Mouse (Mus musculus): Measurements from ENCODE around the gene Olfr6. TPM values are rescaled to one million over a fixed set of nuclear protein-coding genes. Genes with fewer than 3 reads are reported as not detected.
"Not testable (repeated sequence)": the region's sequence is repeated elsewhere in the genome, so short reads cannot be mapped to it uniquely, and the experiment has no call there.

The Olfr6 gene
- polyA plus RNA-seq, 1 experiment from 2014 or later: not detected

DNA sequence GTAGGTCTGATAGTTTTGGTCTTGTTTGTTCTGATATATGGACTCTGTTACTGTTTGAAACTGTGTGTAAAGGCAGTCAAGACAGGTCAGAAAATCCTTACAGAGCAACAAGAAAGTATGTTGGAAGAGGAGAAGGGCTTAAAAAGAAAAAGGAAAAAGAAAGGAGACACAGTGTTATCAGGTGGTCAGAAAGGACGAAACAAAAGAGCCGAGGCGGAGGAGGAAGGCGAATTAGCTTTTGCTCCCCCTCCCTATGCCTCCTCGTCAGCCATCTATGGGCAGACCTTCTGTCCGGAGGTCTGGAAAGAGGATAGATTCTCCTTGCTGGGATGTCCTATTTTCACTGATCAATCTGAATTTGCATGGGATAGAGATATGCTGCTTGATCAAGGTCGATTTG is 42.8 kb downstream of the Olfr6 start:
- H3K9me3 ChIP-seq (ENCODE audit: control insufficient read depth, low read depth, low read length); H3K27ac ChIP-seq (ENCODE audit: low read length); H3K4me1 ChIP-seq (ENCODE audit: control insufficient read depth, insufficient read depth, low read length); H3K9ac ChIP-seq (replicated peaks; ENCODE audit: low read depth, low read length); H3K4me3 ChIP-seq (ENCODE audit: low read depth, low read length); H3K36me3 ChIP-seq (ENCODE audit: control insufficient read depth, insufficient read depth, low read length); H3K4me2 ChIP-seq (replicated peaks; ENCODE audit: low read depth, low read length); H3K27me3 ChIP-seq (ENCODE audit: control insufficient read depth, insufficient read depth, low read length); ATAC-seq (ENCODE audit: insufficient number of reproducible peaks, insufficient read depth, low FRiP score, low read depth): not testable (repeated sequence)
- WGBS: 90% methylated on average over 2 of the region's 7 CpGs

DNA sequence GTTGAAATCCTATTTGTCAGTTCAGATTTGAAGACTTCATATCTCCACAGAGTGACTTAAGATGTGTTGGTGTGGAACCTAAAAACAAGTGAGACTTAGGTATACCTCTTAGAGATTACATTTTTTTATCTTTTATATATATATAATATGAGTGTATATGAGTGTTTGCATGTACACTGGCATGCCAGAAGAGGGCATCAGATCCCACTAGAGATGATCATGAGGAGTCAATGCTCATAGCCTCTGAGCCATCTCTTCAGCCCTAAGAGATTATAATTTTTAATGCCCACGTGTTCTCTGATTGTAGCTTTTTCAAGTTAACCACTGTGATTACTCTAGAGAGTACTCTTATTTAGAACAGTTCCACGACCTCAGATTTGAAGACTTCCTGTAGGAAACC is 56.1 kb downstream of the Olfr6 start, which contains the start of gene Olfr1532-ps1:
Gene Olfr1532-ps1, plus strand, starts transcription at position 326 of the 400 bp plus-strand sequence.
- H3K9me3 ChIP-seq (ENCODE audit: control insufficient read depth, low read depth, low read length): no peaks in the 10 kb centered on the region
- H3K27ac ChIP-seq (ENCODE audit: low read length): no peak within 1 kb of the TSS
- H3K4me2 ChIP-seq (replicated peaks; ENCODE audit: low read depth, low read length): no peak within 1 kb of the TSS
- no peak within 1 kb of the TSS for H3K4me3 ChIP-seq (ENCODE audit: low read depth, low read length)
- no peaks in the 10 kb centered on the region for H3K27me3 ChIP-seq (ENCODE audit: control insufficient read depth, insufficient read depth, low read length)
- no peaks in the 10 kb centered on the region for H3K4me1 ChIP-seq (ENCODE audit: control insufficient read depth, insufficient read depth, low read length)
- H3K9ac ChIP-seq (replicated peaks; ENCODE audit: low read depth, low read length): no peak within 1 kb of the TSS
- ATAC-seq (ENCODE audit: insufficient number of reproducible peaks, insufficient read depth, low FRiP score, low read depth): no peak
- WGBS: 66% methylated on average over 2 of the region's 2 CpGs
- H3K36me3 ChIP-seq (ENCODE audit: control insufficient read depth, insufficient read depth, low read length): no peaks in the 10 kb centered on the region

Other genes with a start within 250 kb of the Olfr6 start
- gene Olfr695, start 247.5 kb downstream of the Olfr6 start, polyA plus RNA-seq (2014; fragmentation: Nextera tagmentation; extraction: Ambion mirVana): not detected in 2 replicates
- not detected in 2 replicates for gene Olfr697, start 221.5 kb downstream of the Olfr6 start, polyA plus RNA-seq (2014; fragmentation: Nextera tagmentation; extraction: Ambion mirVana)
- gene Olfr698, start 208.5 kb downstream of the Olfr6 start, polyA plus RNA-seq (2014; fragmentation: Nextera tagmentation; extraction: Ambion mirVana): not detected in 2 replicates
- gene Olfr699, start 170.7 kb downstream of the Olfr6 start, polyA plus RNA-seq (2014; fragmentation: Nextera tagmentation; extraction: Ambion mirVana): not detected in 2 replicates
- gene Olfr700, start 155.1 kb downstream of the Olfr6 start, polyA plus RNA-seq (2014; fragmentation: Nextera tagmentation; extraction: Ambion mirVana): not detected in 2 replicates
- not detected in 2 replicates for gene Olfr701, start 149.8 kb downstream of the Olfr6 start, polyA plus RNA-seq (2014; fragmentation: Nextera tagmentation; extraction: Ambion mirVana)
- gene Olfr702, start 130.0 kb downstream of the Olfr6 start, polyA plus RNA-seq (2014; fragmentation: Nextera tagmentation; extraction: Ambion mirVana): not detected in 2 replicates
- gene Olfr703, start 120.6 kb downstream of the Olfr6 start, polyA plus RNA-seq (2014; fragmentation: Nextera tagmentation; extraction: Ambion mirVana): not detected in 2 replicates
- not detected in 2 replicates for gene Olfr704, start 100.8 kb downstream of the Olfr6 start, polyA plus RNA-seq (2014; fragmentation: Nextera tagmentation; extraction: Ambion mirVana)
- not detected in 2 replicates for gene Olfr705, start 87.0 kb downstream of the Olfr6 start, polyA plus RNA-seq (2014; fragmentation: Nextera tagmentation; extraction: Ambion mirVana)
- gene Olfr706, start 75.8 kb downstream of the Olfr6 start, polyA plus RNA-seq (2014; fragmentation: Nextera tagmentation; extraction: Ambion mirVana): not detected in 2 replicates
- not detected in 2 replicates for gene Olfr707, start 62.7 kb downstream of the Olfr6 start, polyA plus RNA-seq (2014; fragmentation: Nextera tagmentation; extraction: Ambion mirVana)
- not detected in 2 replicates for gene Olfr1532-ps1, start 55.9 kb downstream of the Olfr6 start, polyA plus RNA-seq (2014; fragmentation: Nextera tagmentation; extraction: Ambion mirVana)
- gene Olfr709-ps1, start 31.7 kb downstream of the Olfr6 start, polyA plus RNA-seq (2014; fragmentation: Nextera tagmentation; extraction: Ambion mirVana): not detected in 2 replicates
- not detected in 2 replicates for gene Olfr710, start 15.6 kb downstream of the Olfr6 start, polyA plus RNA-seq (2014; fragmentation: Nextera tagmentation; extraction: Ambion mirVana)
- not detected in 2 replicates for gene Olfr711, start 11.5 kb upstream of the Olfr6 start, polyA plus RNA-seq (2014; fragmentation: Nextera tagmentation; extraction: Ambion mirVana)
- not detected in 2 replicates for gene Olfr2, start 42.1 kb upstream of the Olfr6 start, polyA plus RNA-seq (2014; fragmentation: Nextera tagmentation; extraction: Ambion mirVana)
- not detected in 2 replicates for gene Olfr713, start 67.2 kb upstream of the Olfr6 start, polyA plus RNA-seq (2014; fragmentation: Nextera tagmentation; extraction: Ambion mirVana)
- not detected in 2 replicates for gene Olfr714, start 107.0 kb upstream of the Olfr6 start, polyA plus RNA-seq (2014; fragmentation: Nextera tagmentation; extraction: Ambion mirVana)
- gene Olfr17, start 129.3 kb upstream of the Olfr6 start, polyA plus RNA-seq (2014; fragmentation: Nextera tagmentation; extraction: Ambion mirVana): not detected in 2 replicates
- not detected in 2 replicates for gene Olfr715b, start 146.4 kb upstream of the Olfr6 start, polyA plus RNA-seq (2014; fragmentation: Nextera tagmentation; extraction: Ambion mirVana)
- gene Olfr715, start 167.1 kb upstream of the Olfr6 start, polyA plus RNA-seq (2014; fragmentation: Nextera tagmentation; extraction: Ambion mirVana): not detected in 2 replicates
- gene Olfr716, start 174.4 kb upstream of the Olfr6 start, polyA plus RNA-seq (2014; fragmentation: Nextera tagmentation; extraction: Ambion mirVana): not detected in 2 replicates
- not detected in 2 replicates for gene Nlrp14, start 203.1 kb upstream of the Olfr6 start, polyA plus RNA-seq (2014; fragmentation: Nextera tagmentation; extraction: Ambion mirVana)
- gene Rbmxl2, start 245.5 kb upstream of the Olfr6 start, polyA plus RNA-seq (2014; fragmentation: Nextera tagmentation; extraction: Ambion mirVana): not detected in 2 replicates